Mouse (Mus musculus): ENCODE measurements at regions not wholly inside any gene's neighbourhood (a gene's known extent, or its start where the extent isn't known, plus 50 kb on each side); places are given as distances from the start of the nearest gene placed in this dataset.

DNA sequence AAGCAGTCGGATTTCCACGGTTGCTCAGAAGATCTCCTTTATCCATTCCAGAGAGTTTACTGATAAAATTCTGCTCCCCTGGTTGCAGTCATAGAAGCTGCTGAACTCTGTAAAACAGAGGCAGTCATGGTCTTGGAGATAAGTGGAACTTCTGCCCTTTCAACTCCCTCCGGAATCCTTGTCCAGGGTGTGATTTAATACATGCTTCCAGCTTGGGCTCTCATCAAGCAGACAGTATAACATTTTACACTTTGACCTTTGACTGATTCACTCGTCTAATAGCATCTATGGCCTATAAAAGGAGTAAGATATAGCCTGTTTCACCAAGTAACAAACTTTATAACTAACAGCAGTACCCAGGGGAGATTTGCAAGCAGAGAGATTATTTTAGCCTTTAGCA lies 274.0 kb upstream of the Dab2 start:
- in situ Hi-C loops (cut with MseI, MboI): no loop called here

DNA sequence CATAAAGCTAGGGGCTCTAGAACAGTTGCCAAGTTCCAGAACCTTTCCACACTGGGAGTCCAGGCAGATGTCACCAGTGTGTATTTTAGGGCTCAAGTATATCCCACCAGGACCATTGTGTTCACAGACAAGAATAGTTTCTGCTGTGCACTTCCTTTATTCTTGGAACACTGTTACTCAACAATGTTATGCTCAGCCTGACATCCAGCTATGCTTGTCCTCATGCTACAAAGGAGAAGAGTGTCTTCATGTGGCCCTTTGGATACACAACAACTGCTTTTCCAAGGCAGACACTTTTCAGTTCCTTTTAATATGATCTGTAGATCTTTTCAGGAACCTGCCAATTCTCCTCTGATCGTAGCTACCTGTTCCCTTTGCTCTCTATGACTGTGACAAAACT lies 270.4 kb upstream of the Dab2 start:
- in situ Hi-C loops (cut with MseI, MboI): no loop called here

DNA sequence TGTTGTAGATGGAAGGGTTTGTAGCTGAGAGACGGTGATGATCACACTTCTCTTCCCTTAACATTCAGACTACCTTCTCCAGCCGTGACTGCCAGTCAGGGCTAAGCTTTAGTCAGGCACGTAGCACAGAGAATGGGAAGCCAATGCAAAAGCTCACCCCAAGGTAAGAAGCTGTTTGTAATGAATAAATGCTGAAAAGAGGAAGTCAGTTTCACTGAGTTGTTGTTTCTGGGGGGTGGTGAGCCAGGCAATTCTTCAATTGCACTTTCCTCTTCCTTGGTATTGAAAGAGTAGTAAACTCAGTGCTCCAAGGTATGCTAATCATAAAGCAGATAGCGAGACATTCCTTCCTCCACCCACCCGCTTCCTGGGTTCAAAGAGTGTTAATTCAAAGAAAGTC lies 269.2 kb upstream of the Dab2 start:
- in situ Hi-C loops (cut with MseI, MboI): no loop called here

DNA sequence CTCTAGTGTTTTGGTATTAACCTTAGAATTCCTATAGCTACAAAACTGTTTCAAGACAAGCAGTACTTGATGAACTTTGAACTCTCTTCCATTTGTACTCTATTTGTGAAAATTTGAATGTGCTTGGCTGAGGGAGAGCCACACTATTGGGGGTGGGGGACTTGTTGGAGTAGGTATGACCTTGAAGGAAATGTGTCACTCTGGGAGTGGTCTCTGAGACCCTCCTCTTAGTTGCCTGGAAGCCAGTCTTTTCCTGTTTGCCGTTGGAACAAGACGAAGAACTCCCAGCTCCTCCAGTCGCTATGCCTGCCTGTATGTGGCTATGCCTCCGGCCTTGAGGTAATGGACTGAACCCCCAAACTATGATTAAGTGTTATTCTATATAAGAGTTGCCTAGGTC lies 265.4 kb upstream of the Dab2 start:
- in situ Hi-C loops (cut with MseI, MboI): no loop called here

DNA sequence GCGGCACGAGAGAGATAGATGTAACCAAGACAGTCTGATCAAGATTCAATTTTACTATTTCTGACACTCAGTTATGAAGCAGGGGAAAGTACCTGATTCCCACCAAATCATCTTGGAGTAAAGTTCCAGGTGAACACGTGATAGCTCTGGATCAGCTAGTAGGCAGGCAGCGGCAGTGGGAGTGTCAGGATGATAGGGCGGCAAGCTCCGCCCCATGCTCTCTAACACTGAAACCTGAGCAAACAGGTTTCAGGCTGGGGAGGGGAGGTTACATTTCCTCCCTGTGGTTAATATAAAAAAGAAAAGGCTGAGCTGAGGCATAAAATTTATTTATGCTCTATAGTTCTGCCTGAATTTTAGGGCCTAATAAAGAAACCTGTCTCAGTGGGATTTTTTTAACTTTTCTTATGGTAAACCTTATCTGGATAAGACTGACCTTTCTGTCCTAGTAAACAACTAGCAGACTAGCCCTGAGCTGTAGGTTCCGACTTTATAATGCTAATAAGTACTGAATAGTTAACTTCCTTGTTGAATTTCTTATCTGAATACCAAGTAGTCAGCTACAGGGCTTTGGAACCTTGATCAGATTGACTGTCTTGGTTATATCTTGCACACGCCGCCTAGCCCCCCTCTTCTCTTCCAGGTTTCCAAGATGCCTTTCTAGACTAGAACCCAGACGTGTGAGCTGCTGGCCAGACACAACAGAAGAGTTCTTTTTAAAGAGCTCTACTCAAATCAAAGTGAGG lies 254.9 kb upstream of the Dab2 start:
- in situ Hi-C loops (cut with MseI, MboI): no loop called here

DNA sequence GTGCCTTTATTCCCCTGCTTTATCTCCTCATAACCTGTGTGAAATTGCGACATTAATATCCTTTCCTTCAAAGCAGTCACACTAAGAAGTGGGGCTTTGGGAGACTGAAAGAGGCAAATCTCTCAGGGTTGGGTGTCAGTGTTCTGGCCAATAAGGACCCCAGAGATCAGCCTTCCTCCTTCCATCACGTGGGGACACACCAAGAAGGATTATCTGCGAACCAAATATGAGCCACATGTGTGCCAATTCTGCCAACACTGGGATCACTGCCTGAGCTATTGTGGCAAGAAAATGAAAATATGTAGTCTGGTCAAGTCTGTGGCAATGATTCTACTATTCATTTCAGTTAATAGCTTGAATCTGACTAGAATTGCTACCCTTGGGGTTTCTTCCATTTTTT lies 243.9 kb upstream of the Dab2 start:
- in situ Hi-C loops (cut with MseI, MboI): loop anchor here in 1 of 2 experiments (25.0 kb wide), 1 partner anchor 818 kb away; the partner anchor contains the start of gene Ptger4

DNA sequence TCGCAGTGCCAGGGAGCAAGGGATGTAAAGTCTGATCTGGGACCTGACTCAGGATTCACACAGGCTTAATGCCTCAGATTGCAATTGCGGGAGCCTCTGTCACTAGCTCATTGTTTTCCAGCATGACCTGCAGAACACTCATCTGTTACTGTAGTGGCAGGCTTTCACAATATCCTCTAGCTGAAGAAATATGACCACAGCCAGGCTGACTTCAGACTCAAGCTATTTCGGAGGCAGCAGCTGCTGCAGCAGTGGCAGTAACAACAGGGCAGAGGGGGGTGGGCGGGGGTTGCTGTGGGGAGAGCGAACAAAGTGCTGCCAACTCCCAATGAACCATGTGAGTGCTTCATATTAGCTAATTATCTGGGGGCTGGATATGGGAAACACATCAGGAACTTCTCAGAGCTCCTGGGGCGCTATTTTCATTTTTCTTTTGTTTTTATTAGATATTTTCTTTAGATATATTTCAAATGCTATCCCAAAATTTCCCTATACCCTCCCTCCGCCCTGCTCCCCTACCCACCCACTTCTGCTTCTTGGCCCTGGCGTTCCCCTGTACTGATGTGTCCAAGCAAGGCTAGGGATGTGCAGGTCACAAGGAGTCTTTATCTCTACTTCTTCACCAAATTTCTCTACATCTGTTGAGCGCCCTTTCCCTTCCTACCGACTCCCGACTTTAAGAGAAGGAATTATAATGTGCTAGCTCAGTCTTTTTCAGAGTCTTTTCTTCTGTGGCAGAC lies 242.5 kb upstream of the Dab2 start:
- in situ Hi-C loops (cut with MseI, MboI): loop anchor here in 1 of 2 experiments (25.0 kb wide), 1 partner anchor 820 kb away; the partner anchor contains the start of gene Ptger4

DNA sequence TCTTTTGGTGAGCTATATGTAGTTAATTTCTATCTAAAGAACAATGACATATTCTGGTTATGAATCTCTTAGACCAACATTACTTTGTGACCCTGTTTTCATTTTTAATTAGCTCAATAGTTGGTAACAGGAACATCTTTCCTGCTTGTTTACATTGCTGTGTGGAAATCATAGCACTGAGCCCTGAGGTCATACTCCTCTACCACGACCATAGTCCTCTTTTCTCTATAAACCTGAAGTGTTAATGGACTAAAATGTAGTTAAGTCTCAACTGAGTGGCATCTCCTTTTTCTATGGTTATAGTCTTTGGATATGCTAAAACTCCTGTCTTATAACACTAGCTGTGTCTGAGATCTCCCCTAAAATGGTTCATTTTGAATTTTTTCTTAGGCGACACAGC lies 240.2 kb upstream of the Dab2 start:
- in situ Hi-C loops (cut with MseI, MboI): loop anchor here in 1 of 2 experiments (25.0 kb wide), 1 partner anchor 822 kb away; the partner anchor contains the start of gene Ptger4

DNA sequence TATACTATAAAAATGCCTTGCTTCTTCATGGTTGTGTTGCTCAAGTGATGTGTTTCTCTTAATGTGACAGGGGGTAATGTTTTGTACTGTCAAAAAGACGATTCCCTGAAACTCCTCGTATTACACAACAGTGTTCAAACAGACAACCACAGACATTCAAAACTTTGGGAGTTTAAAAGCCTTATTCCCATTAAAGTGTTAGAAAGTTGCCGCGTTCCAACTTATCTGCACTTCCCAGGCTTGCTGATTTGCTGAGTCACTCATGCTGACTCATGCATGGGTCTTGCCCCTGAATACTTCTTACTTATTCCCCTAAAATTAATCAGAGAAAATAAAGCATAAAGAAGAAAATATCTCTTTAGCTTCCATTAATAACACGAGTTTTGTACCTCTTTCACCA lies 239.8 kb upstream of the Dab2 start:
- in situ Hi-C loops (cut with MseI, MboI): loop anchor here in 1 of 2 experiments (25.0 kb wide), 1 partner anchor 822 kb away; the partner anchor contains the start of gene Ptger4

DNA sequence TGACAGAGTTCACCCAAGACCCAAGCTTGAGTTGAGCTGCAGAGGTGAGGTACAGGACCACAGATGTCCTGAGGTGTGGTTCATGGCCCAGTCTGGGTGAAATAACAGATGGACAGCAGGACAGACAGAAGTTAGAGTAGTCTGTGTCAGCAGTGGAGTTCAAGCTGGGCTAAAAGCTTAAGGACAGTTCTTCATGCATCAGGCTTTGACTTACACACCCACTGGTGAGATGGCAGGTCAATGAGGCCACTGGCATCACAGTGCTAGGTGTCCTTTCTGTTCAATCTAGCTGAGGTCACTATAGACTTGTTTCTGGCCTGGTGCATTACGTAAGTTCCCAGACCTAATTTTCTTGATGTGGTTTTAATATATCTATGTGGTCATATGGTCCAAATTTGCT lies 238.9 kb upstream of the Dab2 start:
- in situ Hi-C loops (cut with MseI, MboI): loop anchor here in 1 of 2 experiments (25.0 kb wide), 1 partner anchor 823 kb away; the partner anchor contains the start of gene Ptger4

DNA sequence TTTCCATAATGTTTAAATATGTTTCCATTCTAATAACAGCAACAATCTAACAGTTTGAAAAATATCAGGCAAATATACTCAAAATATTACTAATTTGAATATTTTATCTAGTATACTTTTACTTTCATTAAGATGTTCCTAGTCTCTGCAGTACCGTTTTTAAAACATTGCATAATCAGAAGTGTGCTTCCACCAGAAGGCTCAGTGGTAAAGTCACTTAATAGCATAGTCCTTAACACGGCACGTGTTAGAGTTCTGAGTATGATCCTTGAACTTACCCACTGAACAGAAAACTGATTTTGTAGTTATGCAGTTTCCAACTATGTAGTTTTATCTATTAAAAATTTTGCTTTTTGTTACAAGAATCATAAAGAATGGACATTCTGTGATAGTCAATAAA lies 234.5 kb upstream of the Dab2 start:
- in situ Hi-C loops (cut with MseI, MboI): loop anchor here in 1 of 2 experiments (25.0 kb wide), 1 partner anchor 828 kb away; the partner anchor contains the start of gene Ptger4

DNA sequence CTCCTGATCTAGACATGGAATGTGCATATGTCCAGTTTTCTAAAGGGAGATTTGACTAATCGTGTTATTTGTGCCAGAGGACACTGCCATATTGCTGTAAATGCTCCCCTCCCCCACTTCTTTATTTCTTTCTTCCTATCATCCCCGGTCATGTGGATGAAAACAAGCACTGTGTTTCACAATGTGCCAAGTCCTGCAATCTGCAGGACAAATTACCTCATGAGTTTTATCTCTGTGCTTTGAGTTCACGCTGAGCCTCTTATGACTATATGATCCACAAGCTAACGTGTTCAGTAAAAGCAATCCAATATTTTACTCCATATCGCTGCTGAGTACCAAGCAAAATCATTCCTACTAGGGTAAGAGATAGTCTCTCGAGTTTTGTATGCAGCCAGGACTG lies 232.2 kb upstream of the Dab2 start:
- in situ Hi-C loops (cut with MseI, MboI): loop anchor here in 1 of 2 experiments (25.0 kb wide), 1 partner anchor 830 kb away; the partner anchor contains the start of gene Ptger4

DNA sequence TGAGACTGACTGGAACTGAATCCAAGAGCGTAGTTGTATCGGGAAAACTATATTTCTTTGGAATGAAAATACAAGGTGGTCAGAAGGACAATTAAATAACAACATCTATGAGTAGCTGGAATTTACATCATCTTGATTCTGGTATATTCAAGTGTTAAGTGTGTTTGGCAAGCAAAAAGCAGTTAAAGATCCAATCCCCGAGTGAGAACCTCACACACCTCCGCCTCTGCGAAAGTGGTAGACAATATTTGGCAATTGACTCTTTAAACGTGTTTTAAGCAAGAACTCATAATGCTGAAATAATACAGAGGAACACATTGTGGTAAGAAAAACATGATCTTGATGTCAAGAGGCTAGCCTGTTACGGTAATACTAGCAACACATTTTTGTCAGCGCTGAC lies 231.2 kb upstream of the Dab2 start:
- in situ Hi-C loops (cut with MseI, MboI): loop anchor here in 1 of 2 experiments (25.0 kb wide), 1 partner anchor 831 kb away; the partner anchor contains the start of gene Ptger4

DNA sequence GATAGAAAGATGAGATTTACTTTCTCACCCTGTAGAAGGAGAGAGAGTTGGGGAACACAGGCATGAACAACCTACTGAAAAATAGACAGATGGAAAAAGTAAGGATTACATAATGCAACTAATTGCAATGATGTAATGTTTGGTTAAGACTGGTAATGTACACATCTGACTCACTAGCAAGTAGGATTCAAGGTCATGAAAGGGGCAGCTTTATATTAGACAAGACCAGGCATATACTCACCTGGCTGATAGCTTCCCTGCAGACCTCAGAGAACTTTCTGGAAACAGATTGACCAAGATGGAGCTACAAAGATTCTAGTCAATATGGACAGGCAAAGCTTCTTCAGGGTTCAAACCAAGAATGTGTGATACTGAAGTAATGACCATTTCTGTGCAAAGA lies 227.7 kb upstream of the Dab2 start:
- in situ Hi-C loops (cut with MseI, MboI): loop anchor here in 1 of 2 experiments (25.0 kb wide), 1 partner anchor 835 kb away; the partner anchor contains the start of gene Ptger4

DNA sequence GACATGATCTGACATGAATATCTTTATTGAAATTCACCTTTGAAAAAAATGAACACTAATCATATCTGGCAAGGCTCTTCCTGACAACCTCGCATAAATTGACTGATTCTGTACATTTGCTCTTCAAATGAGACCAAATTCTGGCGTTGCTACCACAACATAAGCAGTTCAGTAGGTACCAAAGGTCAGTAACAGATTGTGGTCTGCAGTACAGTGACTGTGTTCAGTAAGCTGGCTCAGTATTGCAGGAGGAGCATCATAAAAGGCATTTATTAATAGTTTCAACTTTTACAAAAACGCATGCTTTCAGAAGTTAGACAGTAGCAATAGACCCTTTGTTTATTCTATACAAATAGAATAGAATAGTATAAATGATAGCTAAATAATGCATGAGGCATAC lies 226.7 kb upstream of the Dab2 start:
- in situ Hi-C loops (cut with MseI, MboI): loop anchor here in 1 of 2 experiments (25.0 kb wide), 1 partner anchor 836 kb away; the partner anchor contains the start of gene Ptger4

DNA sequence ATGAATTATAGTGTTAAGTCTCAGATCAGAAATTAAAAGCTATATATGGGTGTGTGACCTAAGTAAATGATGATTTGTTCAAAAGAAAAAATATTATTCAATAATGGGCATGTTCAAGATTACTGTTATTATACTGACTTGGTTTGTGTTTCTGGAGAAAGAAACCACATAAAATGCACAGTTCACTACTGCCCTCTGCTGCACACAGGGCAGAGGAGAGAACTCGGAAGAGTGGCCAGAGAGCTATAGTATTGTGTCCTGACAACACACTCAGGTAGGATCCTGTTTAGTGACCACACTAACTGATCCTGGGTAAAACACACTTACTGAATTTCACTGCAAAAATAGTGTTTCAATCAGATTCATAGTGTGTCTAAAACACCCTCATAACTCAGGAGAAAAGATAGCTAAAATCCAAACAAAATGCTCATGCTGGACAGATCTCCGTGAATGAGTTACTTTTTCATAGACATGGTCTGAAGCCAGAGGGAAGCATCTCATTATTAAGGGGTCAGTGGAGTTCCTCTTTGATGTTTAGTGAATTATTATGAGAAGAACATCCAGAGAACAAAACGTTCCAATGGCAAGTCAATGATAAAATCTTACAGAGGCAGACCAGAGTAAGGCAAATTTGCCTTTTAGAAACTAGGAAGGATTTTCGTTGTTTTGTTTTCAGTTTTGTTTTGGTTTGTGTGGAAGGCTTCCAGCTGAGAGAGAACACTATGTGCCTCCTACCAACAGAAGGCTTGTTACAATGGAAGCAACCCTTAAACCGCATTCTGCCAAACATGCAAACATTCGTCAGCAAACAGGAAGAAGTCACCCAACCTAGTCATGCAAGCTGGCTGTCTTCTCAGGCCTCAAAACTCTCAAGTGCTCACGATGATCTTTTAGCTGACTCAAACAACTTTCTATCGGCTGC lies 218.6 kb upstream of the Dab2 start:
- in situ Hi-C loops (cut with MseI, MboI): loop anchor here in 1 of 2 experiments (10.0 kb wide), 1 partner anchor 846 kb away; no protein-coding TSS in a partner anchor

DNA sequence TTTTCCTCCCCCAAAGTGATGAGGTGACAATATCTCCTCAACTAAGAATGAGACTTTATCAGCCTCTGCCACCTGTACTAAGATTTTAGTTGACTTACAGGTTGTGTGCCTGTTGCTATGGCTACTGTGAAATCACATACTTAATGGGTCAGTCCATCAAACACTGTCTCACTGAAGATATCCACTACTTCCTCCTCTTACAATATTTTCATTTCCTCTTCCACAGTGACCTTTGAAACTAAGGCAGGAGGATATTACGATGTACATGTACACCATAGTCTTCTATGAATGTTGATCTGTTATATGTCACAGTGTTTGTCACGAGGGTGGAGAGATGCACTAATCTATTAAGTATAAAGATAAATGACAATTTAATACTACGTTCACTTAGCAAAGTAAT lies 212.4 kb upstream of the Dab2 start:
- in situ Hi-C loops (cut with MseI, MboI): loop anchor here in 1 of 2 experiments (10.0 kb wide), 1 partner anchor 852 kb away; no protein-coding TSS in a partner anchor

DNA sequence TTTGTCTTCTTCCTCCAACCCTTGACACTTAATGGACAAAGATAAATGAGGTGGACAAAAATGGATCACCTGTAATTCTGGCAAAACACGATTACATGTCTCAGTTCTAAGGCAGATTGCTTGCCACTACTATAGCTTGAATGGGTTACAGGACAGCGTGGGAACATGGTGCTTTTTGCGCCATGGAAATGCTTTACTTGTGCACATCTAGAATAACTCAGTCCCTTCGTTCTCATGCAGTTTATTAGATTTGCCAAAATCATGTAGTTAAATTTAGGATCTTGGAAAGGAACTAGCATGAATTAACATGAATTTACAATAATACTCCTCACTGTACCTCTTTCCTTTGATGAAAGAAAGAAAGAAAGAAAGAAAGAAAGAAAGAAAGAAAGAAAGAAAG lies 211.1 kb upstream of the Dab2 start:
- in situ Hi-C loops (cut with MseI, MboI): loop anchor here in 1 of 2 experiments (10.0 kb wide), 1 partner anchor 854 kb away; no protein-coding TSS in a partner anchor

DNA sequence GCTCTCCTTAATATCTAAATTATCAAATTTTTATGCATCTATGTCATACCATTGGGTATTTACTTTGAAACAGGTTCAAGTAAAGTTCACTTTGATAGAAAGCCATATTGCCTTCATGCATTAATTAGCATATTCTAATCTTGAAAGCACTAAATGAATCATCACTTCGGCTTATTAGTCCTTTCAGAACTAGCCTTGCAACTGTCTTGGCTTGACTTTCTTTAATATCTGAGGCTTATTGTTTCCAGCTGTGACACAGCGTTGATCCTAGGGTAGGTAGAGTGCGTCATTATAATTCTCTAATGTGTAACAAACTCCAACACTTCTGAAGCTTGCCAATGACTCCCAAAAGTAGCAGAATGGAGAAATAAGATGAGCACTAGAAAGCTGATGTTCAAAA lies 169.9 kb upstream of the Dab2 start:
- in situ Hi-C loops (cut with MseI, MboI): no loop called here

DNA sequence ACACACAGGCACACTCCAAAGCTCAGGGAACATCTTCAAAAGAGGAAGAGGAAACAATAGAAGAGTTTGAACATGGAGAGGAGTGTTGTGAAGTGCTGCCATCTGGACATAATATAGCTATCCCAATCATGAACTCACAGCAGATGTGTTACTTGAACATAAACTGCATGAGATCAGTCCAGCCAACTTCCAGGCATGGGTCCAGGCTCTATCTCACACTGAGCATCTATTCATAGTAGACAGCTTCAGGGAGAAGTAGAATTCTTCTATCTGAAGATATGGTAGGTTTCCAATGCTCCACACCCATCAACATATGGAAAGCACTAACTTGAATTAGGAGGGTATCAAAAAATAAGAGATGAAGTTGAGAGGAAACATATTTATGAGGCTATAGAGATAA lies 167.4 kb upstream of the Dab2 start:
- in situ Hi-C loops (cut with MseI, MboI): no loop called here

DNA sequence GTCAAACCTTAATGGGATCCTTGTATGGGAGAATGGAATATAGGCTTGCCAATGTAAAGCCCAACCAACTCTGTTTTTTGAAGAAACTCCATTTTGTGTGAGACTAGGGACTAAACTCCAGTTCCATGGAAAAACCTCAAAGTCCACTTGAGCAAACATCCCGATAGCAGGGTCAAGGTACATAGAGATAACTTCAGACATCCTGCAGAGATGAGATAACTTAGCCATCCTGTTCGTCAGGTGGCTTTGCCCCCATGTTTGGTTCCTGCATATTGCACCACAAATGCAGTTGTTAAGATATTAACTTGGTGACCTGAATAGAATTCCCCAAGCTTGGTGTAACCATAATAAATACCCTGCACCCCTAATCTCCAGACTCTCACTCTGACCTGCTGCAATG lies 154.5 kb upstream of the Dab2 start:
- in situ Hi-C loops (cut with MseI, MboI): no loop called here
